Mouse (Mus musculus): ENCODE data around the gene Gm20388. TPM values are rescaled to one million over a fixed set of nuclear protein-coding genes. Genes with fewer than 3 reads are reported as not detected.

The Gm20388 gene
- polyA plus RNA-seq, 1 experiment from 2014 or later = not detected

GRCm38 (mm10) chr8:124045856-124046255 lies 4135.2 kb downstream of the Gm20388 start:
- Histone ChIP-seq H3K4me3 (ENCODE audit: low read depth, low read length) (no peak overlapping the region), H3K4me2 (no peak overlapping the region), H3K9ac (ENCODE audit: low read length) (no peak overlapping the region), H3K27me3 (ENCODE audit: control insufficient read depth, insufficient read depth, low read length) (no peaks in the 10 kb centered on the region), H3K9me3 (ENCODE audit: control insufficient read depth, low read length) (no peaks in the 10 kb centered on the region), H3K4me1 (ENCODE audit: control insufficient read depth, insufficient read depth, low read length) (no peaks in the 10 kb centered on the region), H3K36me3 (ENCODE audit: control insufficient read depth, insufficient read depth, low read length) (0 out of 2 replicates have a peak, but pooled peaks cover 8% of the 10 kb centered on the region), H3K27ac (ENCODE audit: low read depth, low read length) (no peak overlapping the region)
- no peak for DNase-seq (ENCODE audit: low spot score, missing footprints)
- no peak for ATAC-seq (ENCODE audit: low FRiP score)
- 92% methylated on average over 8 of the region's 8 CpGs for WGBS

- WGBS = 17% methylated on average over 3 of the region's 3 CpGs
- no peaks in the 10 kb centered on the region for H3K27me3 ChIP-seq (ENCODE audit: control insufficient read depth, insufficient read depth, low read length)
- H3K4me2 ChIP-seq = no peak overlapping the region
- ATAC-seq (ENCODE audit: low FRiP score) = peak; percentile 52; the same call in 1 of the 2 replicates
- no peaks in the 10 kb centered on the region for H3K9me3 ChIP-seq (ENCODE audit: control insufficient read depth, low read length)
- DNase-seq (ENCODE audit: low spot score, missing footprints) = peak; percentile 95
- 0 out of 2 replicates have a peak, but pooled peaks cover 8% of the 10 kb centered on the region for H3K36me3 ChIP-seq (ENCODE audit: control insufficient read depth, insufficient read depth, low read length)
- H3K4me1 ChIP-seq (ENCODE audit: control insufficient read depth, insufficient read depth, low read length) = no peaks in the 10 kb centered on the region
- no peak overlapping the region for H3K4me3 ChIP-seq (ENCODE audit: low read depth, low read length)
- H3K9ac ChIP-seq (ENCODE audit: low read length) = no peak overlapping the region
- H3K27ac ChIP-seq (ENCODE audit: low read depth, low read length) = no peak overlapping the region
Measured at GRCm38 (mm10) chr8:124052110-124052509, 4141.5 kb downstream of the Gm20388 start.

GRCm38 (mm10) chr8:124052568-124052967 lies 4141.9 kb downstream of the Gm20388 start:
- ATAC-seq (ENCODE audit: low FRiP score) = no peak
- Histone ChIP-seq H3K27ac (ENCODE audit: low read depth, low read length) (no peak overlapping the region), H3K4me1 (ENCODE audit: control insufficient read depth, insufficient read depth, low read length) (no peaks in the 10 kb centered on the region), H3K4me2 (no peak overlapping the region), H3K9ac (ENCODE audit: low read length) (no peak overlapping the region), H3K9me3 (ENCODE audit: control insufficient read depth, low read length) (no peaks in the 10 kb centered on the region), H3K4me3 (ENCODE audit: low read depth, low read length) (no peak overlapping the region), H3K36me3 (ENCODE audit: control insufficient read depth, insufficient read depth, low read length) (0 out of 2 replicates have a peak, but pooled peaks cover 5% of the 10 kb centered on the region), H3K27me3 (ENCODE audit: control insufficient read depth, insufficient read depth, low read length) (no peaks in the 10 kb centered on the region)
- no peak for DNase-seq (ENCODE audit: low spot score, missing footprints)
- 69% methylated on average over 4 of the region's 4 CpGs for WGBS

- H3K36me3 ChIP-seq (ENCODE audit: control insufficient read depth, insufficient read depth, low read length) = no peaks in the 10 kb centered on the region
- no peaks in the 10 kb centered on the region for H3K27me3 ChIP-seq (ENCODE audit: control insufficient read depth, insufficient read depth, low read length)
- ATAC-seq (ENCODE audit: low FRiP score) (no peak), DNase-seq (ENCODE audit: low spot score, missing footprints) (no peak)
- H3K9me3 ChIP-seq (ENCODE audit: control insufficient read depth, low read length) = no peaks in the 10 kb centered on the region
- H3K4me1 ChIP-seq (ENCODE audit: control insufficient read depth, insufficient read depth, low read length) = no peaks in the 10 kb centered on the region
- no peak overlapping the region for H3K9ac ChIP-seq (ENCODE audit: low read length)
- WGBS = 78% methylated on average over 11 of the region's 11 CpGs
- H3K27ac ChIP-seq (ENCODE audit: low read depth, low read length) = no peak overlapping the region
- H3K4me3 ChIP-seq (ENCODE audit: low read depth, low read length) = no peak overlapping the region
- H3K4me2 ChIP-seq = no peak overlapping the region
Measured at GRCm38 (mm10) chr8:124056832-124057655, 4146.4 kb downstream of the Gm20388 start.

- Histone ChIP-seq H3K36me3 (ENCODE audit: control insufficient read depth, insufficient read depth, low read length) (no peaks in the 10 kb centered on the region), H3K4me2 (no peak overlapping the region), H3K27ac (ENCODE audit: low read depth, low read length) (no peak overlapping the region), H3K9ac (ENCODE audit: low read length) (no peak overlapping the region), H3K27me3 (ENCODE audit: control insufficient read depth, insufficient read depth, low read length) (no peaks in the 10 kb centered on the region), H3K4me1 (ENCODE audit: control insufficient read depth, insufficient read depth, low read length) (no peaks in the 10 kb centered on the region), H3K9me3 (ENCODE audit: control insufficient read depth, low read length) (no peaks in the 10 kb centered on the region), H3K4me3 (ENCODE audit: low read depth, low read length) (no peak overlapping the region)
- no peak for ATAC-seq (ENCODE audit: low FRiP score)
- WGBS = 85% methylated on average over 4 of the region's 4 CpGs
- DNase-seq (ENCODE audit: low spot score, missing footprints) = no peak
Measured at GRCm38 (mm10) chr8:124066325-124067058, 4155.9 kb downstream of the Gm20388 start.

- no peaks in the 10 kb centered on the region for H3K4me1 ChIP-seq (ENCODE audit: control insufficient read depth, insufficient read depth, low read length)
- DNase-seq (ENCODE audit: low spot score, missing footprints) = no peak
- H3K36me3 ChIP-seq (ENCODE audit: control insufficient read depth, insufficient read depth, low read length) = no peaks in the 10 kb centered on the region
- no peak for ATAC-seq (ENCODE audit: low FRiP score)
- H3K9ac ChIP-seq (ENCODE audit: low read length) = no peak overlapping the region
- no peak overlapping the region for H3K27ac ChIP-seq (ENCODE audit: low read depth, low read length)
- no peaks in the 10 kb centered on the region for H3K9me3 ChIP-seq (ENCODE audit: control insufficient read depth, low read length)
- no peak overlapping the region for H3K4me2 ChIP-seq
- no peak overlapping the region for H3K4me3 ChIP-seq (ENCODE audit: low read depth, low read length)
- no peaks in the 10 kb centered on the region for H3K27me3 ChIP-seq (ENCODE audit: control insufficient read depth, insufficient read depth, low read length)
- whole genome bisulfite sequencing = 76% methylated on average over 4 of the region's 4 CpGs
Measured at GRCm38 (mm10) chr8:124067059-124067750, 4156.6 kb downstream of the Gm20388 start.

- Histone ChIP-seq H3K9me3 (ENCODE audit: control insufficient read depth, low read length) (no peaks in the 10 kb centered on the region), H3K4me2 (no peak overlapping the region), H3K4me3 (ENCODE audit: low read depth, low read length) (no peak overlapping the region), H3K9ac (ENCODE audit: low read length) (no peak overlapping the region), H3K27ac (ENCODE audit: low read depth, low read length) (no peak overlapping the region), H3K4me1 (ENCODE audit: control insufficient read depth, insufficient read depth, low read length) (no peaks in the 10 kb centered on the region), H3K36me3 (ENCODE audit: control insufficient read depth, insufficient read depth, low read length) (no peaks in the 10 kb centered on the region), H3K27me3 (ENCODE audit: control insufficient read depth, insufficient read depth, low read length) (no peaks in the 10 kb centered on the region)
- DNase-seq (ENCODE audit: low spot score, missing footprints) (no peak), ATAC-seq (ENCODE audit: low FRiP score) (no peak)
- 74% methylated on average over 18 of the region's 18 CpGs for WGBS
Measured at GRCm38 (mm10) chr8:124070363-124071324, 4160.0 kb downstream of the Gm20388 start.

GRCm38 (mm10) chr8:124075977-124076376 lies 4165.3 kb downstream of the Gm20388 start:
- DNase-seq (ENCODE audit: low spot score, missing footprints) = no peak
- Histone ChIP-seq H3K9me3 (ENCODE audit: control insufficient read depth, low read length) (no peaks in the 10 kb centered on the region), H3K36me3 (ENCODE audit: control insufficient read depth, insufficient read depth, low read length) (no peaks in the 10 kb centered on the region), H3K27me3 (ENCODE audit: control insufficient read depth, insufficient read depth, low read length) (no peaks in the 10 kb centered on the region), H3K9ac (ENCODE audit: low read length) (no peak overlapping the region), H3K4me2 (no peak overlapping the region), H3K4me1 (ENCODE audit: control insufficient read depth, insufficient read depth, low read length) (no peaks in the 10 kb centered on the region), H3K4me3 (ENCODE audit: low read depth, low read length) (no peak overlapping the region), H3K27ac (ENCODE audit: low read depth, low read length) (no peak overlapping the region)
- ATAC-seq (ENCODE audit: low FRiP score) = no peak
- 68% methylated on average over 8 of the region's 8 CpGs for whole genome bisulfite sequencing

Data from midbrain, embryonic 11.5 days (tissue).